Mouse (Mus musculus) mouse embryonic stem cell (cell line): ENCODE measurements at regions not wholly inside any gene's neighbourhood (a gene's known extent, or its start where the extent isn't known, plus 50 kb on each side); places are given as distances from the start of the nearest gene placed in this dataset.

ENCODE experiments used
- in situ Hi-C, 2 experiments: fragments of 300-500 bp; cut with MboI; formaldehyde crosslinking; loops; 1 replicate in 1 of 2; 3 replicates in 1 of 2; pipeline ENCODE4 v1.14.3; 2019 to 2020; ENCODE audit warnings: low sequenced_read_pairs in 2 of 2, low pct_unique_long_range_greater_than_20kb in 1 of 2, mixed read lengths in 1 of 2; ENCODE audit not compliant: unreplicated experiment in 1 of 2

GRCm38 (mm10) chr14:47856280-47856765 is 208.1 kb downstream of the Ktn1 start:
- in situ Hi-C loops: no loop called here

- in situ Hi-C loops: no loop called here
Observed at GRCm38 (mm10) chr14:47857271-47857670, 209.0 kb downstream of the Ktn1 start.

- in situ Hi-C loops: no loop called here
Observed at GRCm38 (mm10) chr14:47857731-47858556, 209.7 kb downstream of the Ktn1 start.

GRCm38 (mm10) chr14:47862556-47862955 is 214.3 kb downstream of the Ktn1 start:
- in situ Hi-C loops: no loop called here

- in situ Hi-C loops: no loop called here
Observed at GRCm38 (mm10) chr14:47863067-47863466, 214.8 kb downstream of the Ktn1 start.

- in situ Hi-C loops: no loop called here
Observed at GRCm38 (mm10) chr14:47863701-47864100, 215.5 kb downstream of the Ktn1 start.

- in situ Hi-C loops: no loop called here
Observed at GRCm38 (mm10) chr14:47867017-47867416, 218.8 kb downstream of the Ktn1 start.

GRCm38 (mm10) chr14:47868258-47868780 is 220.1 kb downstream of the Ktn1 start:
- in situ Hi-C loops: no loop called here

GRCm38 (mm10) chr14:47876585-47876984 is 228.3 kb downstream of the Ktn1 start:
- in situ Hi-C loops: no loop called here

- in situ Hi-C loops: no loop called here
Observed at GRCm38 (mm10) chr14:47877167-47877566, 228.9 kb downstream of the Ktn1 start.

- in situ Hi-C loops: no loop called here
Observed at GRCm38 (mm10) chr14:47877771-47878443, 229.7 kb downstream of the Ktn1 start.

GRCm38 (mm10) chr14:47885326-47885725 is 235.3 kb upstream of the Peli2 start:
- in situ Hi-C loops: no loop called here

GRCm38 (mm10) chr14:47890251-47891198 is 230.1 kb upstream of the Peli2 start:
- in situ Hi-C loops: no loop called here

GRCm38 (mm10) chr14:47896581-47896980 is 224.0 kb upstream of the Peli2 start:
- in situ Hi-C loops: no loop called here

- in situ Hi-C loops: no loop called here
Observed at GRCm38 (mm10) chr14:47897907-47898530, 222.6 kb upstream of the Peli2 start.

GRCm38 (mm10) chr14:47898605-47899004 is 222.0 kb upstream of the Peli2 start:
- in situ Hi-C loops: no loop called here

GRCm38 (mm10) chr14:47905334-47905733 is 215.3 kb upstream of the Peli2 start:
- in situ Hi-C loops: no loop called here

GRCm38 (mm10) chr14:47909129-47909528 is 211.5 kb upstream of the Peli2 start:
- in situ Hi-C loops: no loop called here
